Mouse (Mus musculus) limb, embryonic 13.5 days (tissue): ENCODE data around the gene Soga1. TPM values are rescaled to one million over a fixed set of nuclear protein-coding genes. Genes with fewer than 3 reads are reported as not detected.

Experiments
- ATAC-seq: fragments of 200-750 bp; cut with Nextera tagmentation; 2 replicates; pipeline ENCODE4 v1.8.0; 2017; ENCODE audit warnings: low read depth, moderate number of reproducible peaks, moderate TSS enrichment; ENCODE audit not compliant: low FRiP score
- H3K27ac ChIP-seq: fragments of 300-500 bp; sonication (generic); 2 replicates; pipeline ENCODE4 v1.5.1; 2015; ENCODE audit warnings: inconsistent platforms, mild to moderate bottlenecking, moderate library complexity
- H3K27me3 ChIP-seq: fragments of 300-500 bp; sonication (generic); 2 replicates; pipeline ENCODE4 v1.6.1; 2015; ENCODE audit warnings: mild to moderate bottlenecking, inconsistent platforms
- H3K36me3 ChIP-seq: fragments of 300-500 bp; sonication (generic); 2 replicates; pipeline ENCODE4 v1.6.1; 2015; ENCODE audit warnings: inconsistent platforms, mild to moderate bottlenecking, moderate library complexity
- H3K4me1 ChIP-seq: fragments of 300-500 bp; sonication (generic); 2 replicates; pipeline ENCODE4 v1.6.1; 2015; ENCODE audit warnings: inconsistent platforms
- H3K4me2 ChIP-seq: fragments of 300-500 bp; sonication (generic); replicated peaks from 2 replicates; pipeline ENCODE4 v1.6.1; 2015; ENCODE audit warnings: inconsistent platforms, mild to moderate bottlenecking, moderate library complexity
- H3K4me3 ChIP-seq: fragments of 300-500 bp; sonication (generic); 2 replicates; pipeline ENCODE4 v1.5.1; 2015; ENCODE audit warnings: moderate library complexity, mild to moderate bottlenecking, inconsistent platforms
- H3K9ac ChIP-seq: fragments of 300-500 bp; sonication (generic); 2 replicates; pipeline ENCODE4 v1.6.1; 2015; ENCODE audit warnings: mild to moderate bottlenecking, inconsistent platforms
- H3K9me3 ChIP-seq: fragments of 300-500 bp; sonication (generic); 2 replicates; pipeline ENCODE4 v1.6.1; 2016; ENCODE audit warnings: inconsistent platforms
- WGBS: fragments of 180-500 bp; shearing (Covaris S2); methylation state at CpG from one replicate; pipeline ENCODE4 v1.1.7; 2015; 5-methylcytosine and 5-hydroxymethylcytosine counted together
- polyA plus RNA-seq: library from polyadenylated mRNA; unstranded; fragments of >200 nt; fragmentation: Nextera tagmentation; extraction: Ambion mirVana; gene quantifications from 2 replicates; pipeline ENCODE4 v1.2.1, GENCODE M21; 2015

The Soga1 gene
- polyA plus RNA-seq, 1 experiment from 2014 or later, result 4.2 TPM

DNA sequence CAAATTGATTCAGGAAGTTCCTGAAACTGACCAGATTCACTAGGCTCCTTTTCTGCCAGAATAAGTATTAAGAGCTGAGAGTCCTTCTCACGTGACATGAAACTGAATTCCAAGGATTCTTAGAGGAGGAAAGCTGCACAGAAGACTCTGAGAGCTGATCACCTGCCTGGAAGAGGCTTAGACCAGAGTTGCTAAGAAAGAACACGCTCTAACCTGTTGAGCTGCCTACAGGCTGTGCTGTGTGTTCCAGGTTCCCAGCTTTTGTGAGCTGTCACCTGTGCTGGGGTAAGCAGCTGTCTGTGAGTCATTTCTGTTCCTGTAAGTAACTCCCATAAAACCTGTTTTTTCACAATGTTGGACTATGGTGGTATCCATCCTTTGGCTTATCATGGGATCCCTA is 33.1 kb downstream of the Soga1 start:
- no peaks in the 10 kb centered on the region for H3K27me3 ChIP-seq
- peaks cover 13% of the 10 kb centered on the region; the same call in 1 of the 2 replicates for H3K4me1 ChIP-seq
- H3K9me3 ChIP-seq, result peaks cover 12% of the 10 kb centered on the region
- no peak overlapping the region for H3K9ac ChIP-seq
- WGBS, result 95% methylated on average over 2 of the region's 2 CpGs
- H3K36me3 ChIP-seq, result peaks cover 89% of the 10 kb centered on the region
- H3K27ac ChIP-seq, result no peak overlapping the region
- no peak overlapping the region for H3K4me3 ChIP-seq
- no peak overlapping the region for H3K4me2 ChIP-seq
- no peak for ATAC-seq

DNA sequence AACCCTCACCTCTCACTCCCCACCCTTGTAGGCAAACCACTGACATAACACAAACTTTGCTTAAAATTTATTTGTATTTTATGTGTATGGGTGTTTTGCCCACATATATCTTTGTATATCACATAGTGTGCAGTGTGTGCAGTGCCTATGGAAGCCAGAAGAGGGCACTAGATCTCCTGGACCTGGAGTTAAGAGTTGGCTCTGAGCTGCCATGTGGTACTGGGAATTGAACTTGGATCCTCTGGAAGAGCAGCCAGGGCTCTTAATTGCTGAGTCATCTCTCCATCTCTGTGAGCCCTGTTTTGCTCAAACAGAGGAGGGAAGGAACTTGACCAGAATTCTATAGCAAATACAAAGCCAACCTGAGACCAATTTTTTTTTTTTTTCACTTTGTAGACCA is 35.1 kb downstream of the Soga1 start:
- Histone ChIP-seq H3K9ac (no peak overlapping the region), H3K4me3 (no peak overlapping the region), H3K27ac (no peak overlapping the region), H3K4me2 (no peak overlapping the region), H3K4me1 (peaks cover 8% of the 10 kb centered on the region; the same call in 1 of the 2 replicates), H3K27me3 (no peaks in the 10 kb centered on the region), H3K36me3 (peaks cover 89% of the 10 kb centered on the region), H3K9me3 (peaks cover 12% of the 10 kb centered on the region)
- no peak for ATAC-seq

GRCm38 (mm10) chr2:157043556-157043955 is 35.5 kb downstream of the Soga1 start:
- no peak overlapping the region for H3K4me3 ChIP-seq
- H3K27me3 ChIP-seq, result no peaks in the 10 kb centered on the region
- H3K9ac ChIP-seq, result no peak overlapping the region
- H3K4me2 ChIP-seq, result no peak overlapping the region
- 87% methylated on average over 8 of the region's 8 CpGs for WGBS
- peaks cover 89% of the 10 kb centered on the region for H3K36me3 ChIP-seq
- no peak for ATAC-seq
- H3K27ac ChIP-seq, result no peak overlapping the region
- H3K9me3 ChIP-seq, result peaks cover 12% of the 10 kb centered on the region
- peaks cover 8% of the 10 kb centered on the region; the same call in 1 of the 2 replicates for H3K4me1 ChIP-seq

DNA sequence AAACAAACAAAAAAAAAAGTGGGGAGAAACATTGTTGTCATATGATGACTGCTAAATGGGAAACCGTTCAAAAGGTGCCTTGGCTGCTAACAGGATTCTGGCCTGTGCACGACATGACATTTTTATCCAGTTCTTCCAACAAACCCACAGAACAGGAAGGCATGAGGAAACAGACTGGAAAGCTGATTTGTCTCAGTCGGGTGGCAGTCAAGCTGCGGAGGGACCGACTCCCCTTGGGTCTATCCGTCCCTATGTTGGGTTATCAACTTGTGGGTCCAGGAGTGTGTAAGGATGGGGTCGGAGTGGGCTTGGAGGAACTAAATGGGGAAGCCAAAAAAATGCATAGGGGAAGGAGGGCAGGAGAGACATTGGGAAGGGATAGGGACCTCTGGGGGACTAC is 37.6 kb downstream of the Soga1 start:
- 90% methylated on average over 7 of the region's 7 CpGs for WGBS
- H3K27me3 ChIP-seq, result no peaks in the 10 kb centered on the region

GRCm38 (mm10) chr2:157040649-157041046 is 38.4 kb downstream of the Soga1 start:
- no peak overlapping the region for H3K4me2 ChIP-seq

More for the DNA sequence above, 37.6 kb downstream of the Soga1 start:
- Histone ChIP-seq H3K4me3 (no peak overlapping the region), H3K4me2 (no peak overlapping the region), H3K9me3 (peaks cover 12% of the 10 kb centered on the region), H3K9ac (no peak overlapping the region), H3K4me1 (no peaks in the 10 kb centered on the region), H3K27ac (no peak overlapping the region), H3K36me3 (peaks cover 92% of the 10 kb centered on the region)
- ATAC-seq, result no peak

DNA sequence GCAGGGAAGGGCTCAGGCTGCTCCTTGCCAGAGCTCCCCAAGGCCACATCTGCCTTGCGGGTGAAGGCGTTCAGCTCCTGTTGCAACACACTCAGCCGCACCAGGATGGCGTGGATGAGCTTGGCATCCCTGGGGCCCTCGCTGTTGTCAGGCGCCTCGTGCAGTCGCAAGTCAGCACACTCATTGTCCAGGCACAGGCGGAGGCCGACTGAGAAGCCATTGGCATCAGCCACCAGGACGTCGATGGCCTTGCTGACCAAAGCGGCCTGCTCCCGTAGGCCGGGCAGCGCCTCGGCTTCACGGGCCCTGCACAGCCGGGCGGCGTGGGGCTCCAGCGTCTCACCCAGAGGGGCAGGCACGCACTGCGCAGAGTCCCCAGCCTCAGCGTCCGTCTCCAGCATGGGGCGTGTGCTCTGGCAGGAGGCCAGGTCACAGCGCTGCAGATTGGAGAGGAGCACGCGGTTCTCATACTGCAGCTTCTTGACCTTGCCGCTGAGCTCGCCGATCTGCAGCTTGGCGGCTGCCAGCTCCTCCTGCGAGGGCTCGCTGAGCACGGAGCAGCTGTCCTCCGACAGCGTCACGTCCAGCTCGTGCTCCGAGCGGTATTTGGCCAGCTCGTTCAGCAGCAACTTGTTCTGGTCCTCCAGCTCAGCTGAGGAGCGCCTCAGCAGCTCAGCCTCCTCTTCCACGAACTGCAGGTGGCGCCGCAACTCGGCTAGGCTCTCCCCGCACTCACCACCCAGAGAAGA is 39.0 kb downstream of the Soga1 start:
- Histone ChIP-seq H3K36me3 (peaks cover 91% of the 10 kb centered on the region), H3K4me1 (no peaks in the 10 kb centered on the region), H3K27me3 (no peaks in the 10 kb centered on the region), H3K9me3 (peaks cover 6% of the 10 kb centered on the region; the same call in 1 of the 2 replicates), H3K4me3 (no peak overlapping the region), H3K27ac (no peak overlapping the region), H3K4me2 (no peak overlapping the region), H3K9ac (no peak overlapping the region)
- no peak for ATAC-seq
- WGBS, result 92% methylated on average over 50 of the region's 50 CpGs

More at GRCm38 (mm10) chr2:157040649-157041046, 38.4 kb downstream of the Soga1 start:
- Histone ChIP-seq H3K4me3 (no peak overlapping the region), H3K9me3 (peaks cover 8% of the 10 kb centered on the region), H3K27me3 (no peaks in the 10 kb centered on the region), H3K36me3 (peaks cover 91% of the 10 kb centered on the region), H3K4me1 (no peaks in the 10 kb centered on the region), H3K9ac (no peak overlapping the region), H3K27ac (no peak overlapping the region)
- 87% methylated on average over 17 of the region's 17 CpGs for WGBS
- ATAC-seq, result no peak

- H3K9me3 ChIP-seq, result no peaks in the 10 kb centered on the region
- H3K36me3 ChIP-seq, result peaks cover 93% of the 10 kb centered on the region
- no peaks in the 10 kb centered on the region for H3K27me3 ChIP-seq
- no peak for ATAC-seq
- H3K27ac ChIP-seq, result no peak overlapping the region
- H3K4me1 ChIP-seq, result no peaks in the 10 kb centered on the region
- no peak overlapping the region for H3K4me2 ChIP-seq
- WGBS, result 85% methylated on average over 9 of the region's 9 CpGs
- H3K9ac ChIP-seq, result no peak overlapping the region
- H3K4me3 ChIP-seq, result no peak overlapping the region
Measured at GRCm38 (mm10) chr2:157037303-157037702, 41.8 kb downstream of the Soga1 start.

DNA sequence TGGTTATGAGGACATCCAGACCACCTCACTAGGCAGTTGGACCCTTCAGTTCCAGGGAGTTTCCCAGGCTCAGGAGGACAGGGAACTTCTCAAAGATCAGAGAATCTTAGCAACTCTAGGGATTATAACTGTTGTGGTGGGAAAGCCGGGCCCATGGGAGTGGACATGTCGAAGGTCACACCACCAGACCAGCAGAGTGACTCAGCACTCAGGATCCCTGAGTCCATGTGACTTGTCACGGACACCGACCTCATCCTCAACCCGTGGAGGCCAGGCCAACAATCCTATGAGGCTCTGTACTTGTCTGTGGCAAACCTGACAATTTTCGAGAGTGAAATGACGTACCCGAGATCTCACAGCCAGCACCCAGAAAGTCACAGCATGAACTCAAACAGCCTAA is 42.7 kb downstream of the Soga1 start:
- Histone ChIP-seq H3K4me2 (no peak overlapping the region), H3K4me1 (no peaks in the 10 kb centered on the region), H3K9ac (no peak overlapping the region), H3K27me3 (no peaks in the 10 kb centered on the region), H3K27ac (no peak overlapping the region), H3K9me3 (no peaks in the 10 kb centered on the region), H3K4me3 (no peak overlapping the region), H3K36me3 (peaks cover 92% of the 10 kb centered on the region)
- no peak for ATAC-seq
- WGBS, result 92% methylated on average over 8 of the region's 8 CpGs

DNA sequence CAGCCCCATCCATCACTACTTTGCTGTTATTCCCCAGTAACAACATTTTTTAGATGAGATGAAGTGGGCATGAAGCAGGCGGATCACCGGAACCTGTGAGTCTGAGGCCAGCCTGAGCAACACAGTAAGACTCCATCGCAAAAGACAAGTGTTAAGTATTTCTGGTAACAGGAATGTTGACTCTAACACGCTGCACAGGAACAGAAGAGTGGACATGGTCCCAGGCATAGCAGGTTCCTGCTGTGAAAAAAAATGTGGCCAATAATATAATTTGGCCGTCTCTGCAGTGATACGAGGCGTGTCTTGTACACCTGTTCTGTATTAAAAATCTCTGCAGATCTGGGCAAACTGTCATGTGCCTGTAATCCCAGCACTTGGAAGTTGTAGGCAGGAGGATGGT is 43.7 kb downstream of the Soga1 start:
- H3K9ac ChIP-seq, result no peak overlapping the region
- H3K4me1 ChIP-seq, result no peaks in the 10 kb centered on the region
- H3K4me3 ChIP-seq, result no peak overlapping the region
- no peaks in the 10 kb centered on the region for H3K9me3 ChIP-seq
- H3K36me3 ChIP-seq, result peaks cover 92% of the 10 kb centered on the region
- no peak for ATAC-seq
- no peaks in the 10 kb centered on the region for H3K27me3 ChIP-seq
- H3K27ac ChIP-seq, result no peak overlapping the region
- 77% methylated on average over 7 of the region's 7 CpGs for whole genome bisulfite sequencing
- no peak overlapping the region for H3K4me2 ChIP-seq

DNA sequence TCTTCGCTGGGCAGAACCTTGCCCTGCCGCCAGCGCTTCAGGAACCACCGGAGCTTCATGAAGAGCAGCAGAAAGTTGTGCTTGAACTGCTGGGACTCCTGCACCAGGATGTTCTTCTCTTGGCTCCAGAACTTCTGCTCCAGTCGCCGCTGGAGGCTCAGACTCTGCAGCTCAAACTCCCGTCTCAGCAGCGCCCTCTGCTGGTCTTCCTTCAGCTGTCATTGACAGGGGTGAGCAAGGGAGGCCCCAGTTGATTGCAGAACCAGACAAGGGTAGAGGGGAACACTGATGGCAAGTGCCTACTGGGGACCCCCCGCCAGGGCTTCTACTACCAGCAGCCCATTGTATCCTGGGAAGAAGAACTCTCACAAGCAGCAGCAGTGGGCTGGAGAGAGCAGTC is 48.2 kb downstream of the Soga1 start:
- Histone ChIP-seq H3K36me3 (peaks cover 94% of the 10 kb centered on the region), H3K9me3 (peaks cover 7% of the 10 kb centered on the region; the same call in 1 of the 2 replicates), H3K4me2 (no peak overlapping the region), H3K4me3 (no peak overlapping the region), H3K9ac (no peak overlapping the region), H3K27ac (no peak overlapping the region), H3K4me1 (no peaks in the 10 kb centered on the region), H3K27me3 (no peaks in the 10 kb centered on the region)
- no peak for ATAC-seq
- 43% methylated on average over 9 of the region's 9 CpGs for WGBS

DNA sequence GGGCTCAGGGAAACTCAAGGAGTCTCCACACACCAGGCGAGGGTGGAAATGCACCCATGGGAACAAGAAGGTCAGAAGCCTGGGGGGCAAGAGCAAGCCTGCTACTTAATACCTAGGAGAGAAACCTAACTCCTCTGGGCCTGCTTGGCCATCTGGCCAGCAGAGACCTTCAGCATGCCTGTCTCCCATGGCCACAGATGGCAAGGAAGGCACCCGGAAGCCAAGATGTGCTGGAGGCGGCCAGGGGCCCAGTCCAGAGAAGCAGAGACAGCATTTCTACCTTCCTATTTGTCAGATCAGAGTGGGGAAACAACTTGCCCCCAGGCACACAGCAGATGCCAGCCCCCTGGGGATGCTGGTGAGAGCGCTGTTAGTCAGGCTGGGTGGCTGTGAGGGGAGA is 50.8 kb downstream of the Soga1 start:
- no peak overlapping the region for H3K4me2 ChIP-seq
- H3K36me3 ChIP-seq, result peaks cover 98% of the 10 kb centered on the region
- no peak overlapping the region for H3K9ac ChIP-seq
- no peaks in the 10 kb centered on the region for H3K27me3 ChIP-seq
- H3K4me3 ChIP-seq, result no peak overlapping the region
- no peak for ATAC-seq
- H3K9me3 ChIP-seq, result peaks cover 15% of the 10 kb centered on the region; the same call in 1 of the 2 replicates
- WGBS, result 90% methylated on average over 4 of the region's 4 CpGs
- no peaks in the 10 kb centered on the region for H3K4me1 ChIP-seq
- no peak overlapping the region for H3K27ac ChIP-seq

- no peak overlapping the region for H3K4me2 ChIP-seq
- no peaks in the 10 kb centered on the region for H3K4me1 ChIP-seq
- no peak overlapping the region for H3K27ac ChIP-seq
- H3K9ac ChIP-seq, result no peak overlapping the region
- no peak overlapping the region for H3K4me3 ChIP-seq
- no peaks in the 10 kb centered on the region for H3K27me3 ChIP-seq
- ATAC-seq, result no peak
- H3K9me3 ChIP-seq, result peaks cover 15% of the 10 kb centered on the region; the same call in 1 of the 2 replicates
- H3K36me3 ChIP-seq, result peaks cover 98% of the 10 kb centered on the region
- 91% methylated on average over 21 of the region's 21 CpGs for WGBS
Measured at GRCm38 (mm10) chr2:157027106-157028008, 51.7 kb downstream of the Soga1 start.
